Comparison of ENCODE assay signal across 18 mouse cellular contexts in genomic region chr17:64628796-64629195, GRCm38 (mm10). TPM values are rescaled to one million over a fixed set of nuclear protein-coding genes. Genes with fewer than 3 reads are reported as not detected.
A peak's percentile ranks its signal among the peaks of the same experiment; 100 is the strongest.
DNase-seq lines count a peak whose midpoint lies in the region; ATAC-seq and TF ChIP-seq lines count a peak whose summit lies in the region.
"Had no signal": no experiment of that assay in that cellular context is flagged by ENCODE, and none has a peak within 500 bp of the region (broad histone marks: within the 10 kb centered on the region; RNA-seq: fewer than 3 reads in every experiment).

No protein-coding gene starts in this region.

- no peak for TF ChIP-seq CTCF in liver, postnatal 0 days (IDR thresholded peaks at IDR 0.05; ENCODE audit: low read depth)
- no peak for TF ChIP-seq CTCF in lung, postnatal 0 days (IDR thresholded peaks at IDR 0.05)

- 71% methylated on average over 5 of the region's 5 CpGs for WGBS in liver, postnatal 0 days (ENCODE audit: insufficient replicate concordance)
- 80% methylated on average over 5 of the region's 5 CpGs for WGBS in liver, embryonic 11.5 days
- 74% methylated on average over 5 of the region's 5 CpGs for WGBS in lung, postnatal 0 days

- no peaks in the 10 kb centered on the region for H3K27me3 ChIP-seq in liver, postnatal 0 days (ENCODE audit: insufficient read depth, low read length)
- no peaks in the 10 kb centered on the region for H3K27me3 ChIP-seq in liver, embryonic 11.5 days (replicated peaks; ENCODE audit: control insufficient read depth, insufficient read depth, low read length)
- no peaks in the 10 kb centered on the region for H3K27me3 ChIP-seq in lung, postnatal 0 days (replicated peaks; ENCODE audit: insufficient read depth, low read length)
- H3K27me3 ChIP-seq: forebrain, embryonic 12.5 days; hindbrain, embryonic 12.5 days; midbrain, embryonic 15.5 days had no signal

- H3K27ac ChIP-seq in liver, postnatal 0 days (ENCODE audit: low read depth) = peak overlapping the region; percentile 62
- no peak overlapping the region for H3K27ac ChIP-seq in liver, embryonic 11.5 days (ENCODE audit: low read depth, low read length)
- H3K27ac ChIP-seq in lung, postnatal 0 days (ENCODE audit: low read length) = no peak overlapping the region
- H3K27ac ChIP-seq: forebrain, embryonic 12.5 days; hindbrain, embryonic 12.5 days; macrophage; midbrain, embryonic 15.5 days had no signal

- H3K36me3 ChIP-seq in liver, postnatal 0 days (replicated peaks; ENCODE audit: insufficient read depth, low read length) = peaks cover 56% of the 10 kb centered on the region
- peaks cover 14% of the 10 kb centered on the region; the same call in 1 of the 2 replicates for H3K36me3 ChIP-seq in liver, embryonic 11.5 days (ENCODE audit: control insufficient read depth, insufficient read depth, low read length)
- H3K36me3 ChIP-seq in lung, postnatal 0 days (ENCODE audit: insufficient read depth, low read length) = 0 out of 2 replicates have a peak, but pooled peaks cover 11% of the 10 kb centered on the region

- ATAC-seq in liver, postnatal 0 days = peak; percentile 38; the same call in 1 of the 2 replicates
- ATAC-seq in liver, embryonic 11.5 days (replicated peaks; ENCODE audit: low FRiP score) = no peak
- ATAC-seq in activated CD4-positive, CD25-positive, alpha-beta regulatory T cell, adult 4 months = peak; percentile 63
- peak; percentile 74; the same call in 1 of the 2 replicates for ATAC-seq in neutrophil, adult 5-6 weeks (ENCODE audit: extremely low read depth, insufficient number of reproducible peaks, low FRiP score, poor library complexity, severe bottlenecking)
- ATAC-seq in lung, postnatal 0 days = no peak
- ATAC-seq: midbrain, embryonic 15.5 days had no signal

- no peak for TF ChIP-seq EP300 in liver, postnatal 0 days (IDR thresholded peaks at IDR 0.05; ENCODE audit: low read depth)
- TF ChIP-seq EP300 in lung, postnatal 0 days (IDR thresholded peaks at IDR 0.05) = no peak

- no peaks in the 10 kb centered on the region; the same call in 1 of the 2 replicates for H3K4me1 ChIP-seq in liver, postnatal 0 days (ENCODE audit: insufficient read depth)
- H3K4me1 ChIP-seq in liver, embryonic 11.5 days (replicated peaks; ENCODE audit: control insufficient read depth, insufficient read depth, low read length) = no peaks in the 10 kb centered on the region; the same call in 1 of the 2 replicates
- no peaks in the 10 kb centered on the region for H3K4me1 ChIP-seq in lung, postnatal 0 days (ENCODE audit: insufficient read depth, low read depth, low read length)

- H3K9ac ChIP-seq in liver, postnatal 0 days (replicated peaks) = no peak overlapping the region
- no peak overlapping the region for H3K9ac ChIP-seq in liver, embryonic 11.5 days (ENCODE audit: low read depth, low read length)
- H3K9ac ChIP-seq in lung, postnatal 0 days (replicated peaks; ENCODE audit: low read depth) = no peak overlapping the region
- H3K9ac ChIP-seq: forebrain, embryonic 12.5 days; hindbrain, embryonic 12.5 days; lung, embryonic 14.5 days; midbrain, embryonic 15.5 days had no signal

- H3K9me3 ChIP-seq in liver, postnatal 0 days (ENCODE audit: low read length) = no peaks in the 10 kb centered on the region
- H3K9me3 ChIP-seq in liver, embryonic 11.5 days (ENCODE audit: control insufficient read depth, low read length) = no peaks in the 10 kb centered on the region
- H3K9me3 ChIP-seq in lung, postnatal 0 days (ENCODE audit: low read length) = no peaks in the 10 kb centered on the region
- H3K9me3 ChIP-seq: forebrain, embryonic 12.5 days; hindbrain, embryonic 12.5 days; midbrain, embryonic 15.5 days had no signal

- no peak overlapping the region for H3K4me3 ChIP-seq in liver, postnatal 0 days (ENCODE audit: low read depth, low read length)
- no peak overlapping the region for H3K4me3 ChIP-seq in liver, embryonic 11.5 days (ENCODE audit: low read depth, low read length)
- H3K4me3 ChIP-seq in lung, postnatal 0 days (ENCODE audit: low read depth, low read length) = no peak overlapping the region
- H3K4me3 ChIP-seq: forebrain, embryonic 12.5 days; hindbrain, embryonic 12.5 days; midbrain, embryonic 15.5 days had no signal

- DNase-seq in liver, postnatal 0 days = no peak
- DNase-seq in liver, embryonic 11.5 days (ENCODE audit: low spot score) = no peak
- DNase-seq in thymus, postnatal 36 days = peak; percentile 47 to 62
- no peak for DNase-seq in gastrocnemius, postnatal 10 days
- no peak for DNase-seq in lung, postnatal 0 days (ENCODE audit: low spot score)
- no peak for DNase-seq in layer of hippocampus, postnatal 36 days
- DNase-seq: adrenal gland, postnatal 36 days; cerebellum, postnatal 14 days; heart, adult 18-20 months; kidney, adult 11 months; left cerebral cortex, postnatal 4 days; lung, embryonic 14.5 days had no signal

- no peak overlapping the region for H3K4me2 ChIP-seq in liver, postnatal 0 days (ENCODE audit: low read depth, low read length)
- H3K4me2 ChIP-seq in liver, embryonic 11.5 days = no peak overlapping the region
- no peak overlapping the region for H3K4me2 ChIP-seq in lung, postnatal 0 days (replicated peaks; ENCODE audit: low read depth, low read length)
- H3K4me2 ChIP-seq: forebrain, embryonic 12.5 days; hindbrain, embryonic 12.5 days; lung, embryonic 14.5 days; midbrain, embryonic 15.5 days had no signal

RNA-seq across cellular contexts. Expression of gene Man2a1, which starts 28.3 kb away (rescaled TPM):
- polyA plus RNA-seq in liver, postnatal 0 days (2015; fragmentation: Nextera tagmentation; extraction: Ambion mirVana) = 11.5 and 12.8 TPM in 2 replicates
- polyA plus RNA-seq in liver, embryonic 11.5 days (2014; fragmentation: Nextera tagmentation; extraction: Ambion mirVana) = 5.7 and 6.8 TPM in 2 replicates
- polyA plus RNA-seq in activated CD4-positive, CD25-positive, alpha-beta regulatory T cell, adult 4 months (2017; shearing (Covaris generic)) = 10 to 100 TPM; 11.8 to 13.5 TPM
- total RNA-seq in neutrophil, adult 5-6 weeks (2017) = 59.3 and 69.0 TPM in 2 replicates
- total RNA-seq in gastrocnemius, postnatal 10 days (2021) = 10 to 100 TPM; 26.8 to 35.2 TPM
- 9.6 and 9.7 TPM in 2 replicates for polyA plus RNA-seq in lung, postnatal 0 days (2015; fragmentation: Nextera tagmentation; extraction: Ambion mirVana)
- 10 to 100 TPM; 14.9 to 16.4 TPM for total RNA-seq in layer of hippocampus, postnatal 36 days (2021)

Comparison
In these comparisons a context has a peak if more than half of its experiments do, and no peak if none do; other contexts are left out.
1. ATAC-seq: peak in liver, postnatal 0 days (single experiment), activated CD4-positive, CD25-positive, alpha-beta regulatory T cell, adult 4 months (single experiment) and neutrophil, adult 5-6 weeks (single experiment); none in liver, embryonic 11.5 days (single experiment) and lung, postnatal 0 days (single experiment).
2. DNase-seq: peak in thymus, postnatal 36 days (2 of 2); none in liver, postnatal 0 days (single experiment), liver, embryonic 11.5 days (single experiment), gastrocnemius, postnatal 10 days (single experiment), lung, postnatal 0 days (single experiment) and layer of hippocampus, postnatal 36 days (0 of 2).